ENCODE assay signal across 8 mouse cellular contexts in genomic region chr7:139119152-139119774, GRCm38 (mm10). TPM values are rescaled to one million over a fixed set of nuclear protein-coding genes. Genes with fewer than 3 reads are reported as not detected.
DNase-seq lines count a peak whose midpoint lies in the region; ATAC-seq and TF ChIP-seq lines count a peak whose summit lies in the region.

No protein-coding gene starts in this region.

- TF ChIP-seq CTCF in embryonic fibroblast, embryonic 13.5 days (IDR thresholded peaks at IDR 0.05; ENCODE audit: borderline replicate concordance, insufficient read depth, low read length): peak; percentile 97
- TF ChIP-seq CTCF in testis, adult 2 months (IDR thresholded peaks at IDR 0.05; ENCODE audit: control insufficient read depth, insufficient read depth, insufficient replicate concordance, low read depth, low read length): peak; percentile 89; the same call in 1 of the 2 replicates

- H3K9me3 ChIP-seq in heart, embryonic 14.5 days (ENCODE audit: control insufficient read depth, low read length): no peaks in the 10 kb centered on the region
- H3K9me3 ChIP-seq in kidney, embryonic 16.5 days (ENCODE audit: low read length): no peaks in the 10 kb centered on the region
- H3K9me3 ChIP-seq in liver, embryonic 11.5 days (ENCODE audit: control insufficient read depth, low read length): no peaks in the 10 kb centered on the region
- no peaks in the 10 kb centered on the region for H3K9me3 ChIP-seq in neural tube, embryonic 14.5 days (ENCODE audit: control insufficient read depth, low read length)

- peak; percentile 56; the same call in 1 of the 2 replicates for ATAC-seq in heart, embryonic 14.5 days (ENCODE audit: insufficient number of reproducible peaks, insufficient read depth, low FRiP score, low read depth)
- ATAC-seq in kidney, embryonic 16.5 days (ENCODE audit: low FRiP score, low TSS enrichment): peak; percentile 80
- 0 out of 2 replicates have a peak, but pooled peaks have one; percentile 34 for ATAC-seq in liver, embryonic 11.5 days (replicated peaks; ENCODE audit: low FRiP score)
- peak; percentile 85 for ATAC-seq in neural tube, embryonic 14.5 days (ENCODE audit: low read depth)

- peaks cover 11% of the 10 kb centered on the region; the same call in 1 of the 2 replicates for H3K27me3 ChIP-seq in heart, embryonic 14.5 days (ENCODE audit: control insufficient read depth, insufficient read depth, low read length)
- no peaks in the 10 kb centered on the region for H3K27me3 ChIP-seq in kidney, embryonic 16.5 days (ENCODE audit: insufficient read depth, low read length)
- peaks cover 3% of the 10 kb centered on the region; the same call in 1 of the 2 replicates for H3K27me3 ChIP-seq in liver, embryonic 11.5 days (replicated peaks; ENCODE audit: control insufficient read depth, insufficient read depth, low read length)
- no peaks in the 10 kb centered on the region for H3K27me3 ChIP-seq in neural tube, embryonic 14.5 days (ENCODE audit: control insufficient read depth, insufficient read depth, low read length)
- no peaks in the 10 kb centered on the region for H3K27me3 ChIP-seq in testis, adult 2 months (ENCODE audit: control insufficient read depth, insufficient read depth, low read length)

- TF ChIP-seq POLR2A in embryonic fibroblast, embryonic 13.5 days (IDR thresholded peaks at IDR 0.05; ENCODE audit: low read depth, low read length): no peak
- no peak for TF ChIP-seq POLR2A in testis, adult 2 months (IDR thresholded peaks at IDR 0.05; ENCODE audit: control insufficient read depth, low read depth, low read length)

- H3K27ac ChIP-seq in embryonic fibroblast, embryonic 13.5 days (ENCODE audit: insufficient read depth, low read length): no peak overlapping the region
- H3K27ac ChIP-seq in heart, embryonic 14.5 days (replicated peaks in 1 of 2; ENCODE audit: control insufficient read depth in 1 of 2, insufficient read depth in 1 of 2, low read depth in 2 of 2, low read length in 2 of 2): no peak overlapping the region
- no peak overlapping the region for H3K27ac ChIP-seq in kidney, embryonic 16.5 days (ENCODE audit: low read length)
- no peak overlapping the region for H3K27ac ChIP-seq in liver, embryonic 11.5 days (ENCODE audit: low read depth, low read length)
- no peak overlapping the region for H3K27ac ChIP-seq in neural tube, embryonic 14.5 days (ENCODE audit: low read depth, low read length)
- no peak overlapping the region for H3K27ac ChIP-seq in testis, adult 2 months (ENCODE audit: control insufficient read depth, insufficient read depth, low read depth, low read length)

- 37% methylated on average over 13 of the region's 13 CpGs for WGBS in heart, embryonic 14.5 days
- 35% methylated on average over 12 of the region's 13 CpGs for WGBS in kidney, embryonic 16.5 days
- 42% methylated on average over 13 of the region's 13 CpGs for whole genome bisulfite sequencing in liver, embryonic 11.5 days
- WGBS in neural tube, embryonic 14.5 days: 44% methylated on average over 13 of the region's 13 CpGs

- H3K9ac ChIP-seq in heart, embryonic 14.5 days (ENCODE audit: low read length): no peak overlapping the region
- no peak overlapping the region for H3K9ac ChIP-seq in kidney, embryonic 16.5 days (replicated peaks; ENCODE audit: low read length)
- H3K9ac ChIP-seq in liver, embryonic 11.5 days (ENCODE audit: low read depth, low read length): no peak overlapping the region
- no peak overlapping the region for H3K9ac ChIP-seq in neural tube, embryonic 14.5 days (replicated peaks; ENCODE audit: low read depth, low read length)

- H3K4me2 ChIP-seq in heart, embryonic 14.5 days (ENCODE audit: low read length): no peak overlapping the region
- H3K4me2 ChIP-seq in kidney, embryonic 16.5 days (replicated peaks; ENCODE audit: low read depth, low read length): no peak overlapping the region
- H3K4me2 ChIP-seq in liver, embryonic 11.5 days: no peak overlapping the region
- H3K4me2 ChIP-seq in neural tube, embryonic 14.5 days (ENCODE audit: low read depth, low read length): no peak overlapping the region

- DNase-seq in CD4-positive, CD25-positive, alpha-beta regulatory T cell, adult 2 months (ENCODE audit: low read depth, low spot score): peak; percentile 66
- peak; percentile 92 for DNase-seq in brain, adult 2 months (ENCODE audit: low read depth, low spot score)
- DNase-seq in liver, embryonic 11.5 days (ENCODE audit: low spot score): peak; percentile 52

- H3K4me1 ChIP-seq in embryonic fibroblast, embryonic 13.5 days (ENCODE audit: control insufficient read depth, insufficient read depth, low read length): no peaks in the 10 kb centered on the region
- H3K4me1 ChIP-seq in heart, embryonic 14.5 days (ENCODE audit: control insufficient read depth in 2 of 2, insufficient read depth in 2 of 2, low read length in 2 of 2): no peaks in the 10 kb centered on the region
- no peaks in the 10 kb centered on the region for H3K4me1 ChIP-seq in kidney, embryonic 16.5 days (ENCODE audit: insufficient read depth, low read length)
- H3K4me1 ChIP-seq in liver, embryonic 11.5 days (replicated peaks; ENCODE audit: control insufficient read depth, insufficient read depth, low read length): no peaks in the 10 kb centered on the region
- H3K4me1 ChIP-seq in neural tube, embryonic 14.5 days (ENCODE audit: control insufficient read depth, insufficient read depth, low read length): no peaks in the 10 kb centered on the region
- H3K4me1 ChIP-seq in testis, adult 2 months (ENCODE audit: control insufficient read depth, insufficient read depth, low read length): no peaks in the 10 kb centered on the region

- H3K4me3 ChIP-seq in embryonic fibroblast, embryonic 13.5 days (ENCODE audit: insufficient read depth, low read length): no peak overlapping the region
- H3K4me3 ChIP-seq in heart, embryonic 14.5 days (ENCODE audit: control insufficient read depth in 1 of 2, insufficient read depth in 1 of 2, low read depth in 1 of 2, low read length in 2 of 2): no peak overlapping the region
- no peak overlapping the region for H3K4me3 ChIP-seq in kidney, embryonic 16.5 days (ENCODE audit: low read length)
- no peak overlapping the region for H3K4me3 ChIP-seq in liver, embryonic 11.5 days (ENCODE audit: low read depth, low read length)
- no peak overlapping the region for H3K4me3 ChIP-seq in neural tube, embryonic 14.5 days (ENCODE audit: low read depth, low read length)
- H3K4me3 ChIP-seq in testis, adult 2 months (ENCODE audit: control insufficient read depth, low read depth, low read length): no peak overlapping the region

- no peaks in the 10 kb centered on the region for H3K36me3 ChIP-seq in heart, embryonic 14.5 days (ENCODE audit: control insufficient read depth, insufficient read depth, low read length)
- no peaks in the 10 kb centered on the region for H3K36me3 ChIP-seq in kidney, embryonic 16.5 days (ENCODE audit: insufficient read depth, low read length)
- H3K36me3 ChIP-seq in liver, embryonic 11.5 days (ENCODE audit: control insufficient read depth, insufficient read depth, low read length): no peaks in the 10 kb centered on the region
- no peaks in the 10 kb centered on the region for H3K36me3 ChIP-seq in neural tube, embryonic 14.5 days (ENCODE audit: control insufficient read depth, insufficient read depth, low read length)
- H3K36me3 ChIP-seq in testis, adult 2 months (ENCODE audit: control insufficient read depth, insufficient read depth, low read length): no peaks in the 10 kb centered on the region

RNA-seq across cellular contexts. Expression of gene Dpysl4, which starts 33.5 kb away (rescaled TPM):
- polyA plus RNA-seq in embryonic fibroblast, embryonic 13.5 days (2011; ENCODE audit: insufficient read length, low read depth, missing spikeins): 3.6 and 3.7 TPM in 2 replicates
- 2.7 and 3.4 TPM in 2 replicates for polyA plus RNA-seq in heart, embryonic 14.5 days (2014; fragmentation: Nextera tagmentation; extraction: Ambion mirVana)
- polyA plus RNA-seq in kidney, embryonic 16.5 days (2015; fragmentation: Nextera tagmentation; extraction: Ambion mirVana): 15.0 and 15.5 TPM in 2 replicates
- 4.8 and 5.0 TPM in 2 replicates for polyA plus RNA-seq in liver, embryonic 11.5 days (2014; fragmentation: Nextera tagmentation; extraction: Ambion mirVana)
- 256 TPM in 2 replicates for polyA plus RNA-seq in neural tube, embryonic 14.5 days (2014; fragmentation: Nextera tagmentation; extraction: Ambion mirVana)
- polyA plus RNA-seq in testis, adult 2 months (2012; rRNA removed): 13.1 and 13.6 TPM in 2 replicates

Comparison
In these comparisons a context has a peak if more than half of its experiments do, and no peak if none do; other contexts are left out.
1. ATAC-seq: peak in every context shown above with its lines; median percentile 85 in neural tube, embryonic 14.5 days; 80 in kidney, embryonic 16.5 days; 56 in heart, embryonic 14.5 days; 34 in liver, embryonic 11.5 days.
2. RNA of gene Dpysl4, which starts 33.5 kb away (polyA plus RNA-seq): 256 TPM in neural tube, embryonic 14.5 days; 15.0 to 15.5 TPM in kidney, embryonic 16.5 days, 13.1 to 13.6 TPM in testis, adult 2 months, 4.8 to 5.0 TPM in liver, embryonic 11.5 days, 3.6 to 3.7 TPM in embryonic fibroblast, embryonic 13.5 days and 2.7 to 3.4 TPM in heart, embryonic 14.5 days; every median in the first group is over 10 times any median in the second.
3. Peak in every context shown above with its lines, with median percentiles within 50 percentile points of each other: DNase-seq.